Mouse (Mus musculus) cerebellum, postnatal 10 days (tissue): ENCODE measurements around the gene Fmr1.
"Not testable (repeated sequence)": the region's sequence is repeated elsewhere in the genome, so short reads cannot be mapped to it uniquely, and the experiment has no call there.

Experiments used
- DNase-seq, 2 experiments: peaks; one replicate each; pipeline ENCODE4 v3.0.0; 2021; ENCODE audit warnings: mixed read lengths in 2 of 2

The Fmr1 gene

GRCm38 (mm10) chrX:68678333-68678740 lies at the start of gene Fmr1:
Gene Fmr1 (plus strand): TSS chrX:68678541.
- DNase-seq = peak; percentile 98 to 99

GRCm38 (mm10) chrX:68641603-68642002 lies 36.7 kb upstream of the Fmr1 start:
- DNase-seq = no peak

DNA sequence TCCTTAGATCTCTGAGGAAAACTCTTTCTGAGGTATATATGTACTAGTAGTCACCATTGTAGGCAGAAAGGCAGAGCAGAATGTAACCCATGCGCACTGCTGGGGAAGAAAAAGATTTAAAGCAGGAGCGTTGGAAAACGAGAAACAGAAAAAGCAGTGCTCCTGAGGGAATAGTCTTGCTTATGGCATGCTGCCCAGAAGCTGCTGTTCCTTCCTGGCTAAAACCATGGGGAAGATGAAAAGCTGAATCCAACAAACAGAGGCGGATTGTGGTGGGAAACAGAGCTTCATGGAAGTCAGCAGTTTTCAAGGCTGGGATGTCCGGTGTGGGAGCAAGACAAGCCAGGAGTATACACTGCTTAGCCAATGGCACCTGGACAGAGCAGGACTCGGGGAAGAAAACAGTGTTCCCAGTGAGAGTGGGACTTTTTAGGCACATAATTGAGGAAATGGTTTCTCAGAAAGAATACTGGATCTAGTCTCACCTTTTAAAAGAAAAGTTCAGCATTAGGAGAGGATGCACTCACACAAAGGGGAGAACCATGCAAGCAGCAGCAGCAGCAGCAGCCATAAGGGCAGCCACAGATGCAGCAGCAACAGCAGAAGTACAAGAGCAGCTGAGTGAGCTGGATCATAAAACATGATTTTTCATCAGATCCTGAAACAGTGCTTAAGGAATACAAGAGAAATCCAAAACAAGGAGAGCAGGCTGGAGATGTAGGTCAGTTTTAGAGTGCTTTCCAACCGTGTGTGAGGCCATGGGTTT lies 33.0 kb upstream of the Fmr1 start:
- DNase-seq = peak; percentile 33 to 38

DNA sequence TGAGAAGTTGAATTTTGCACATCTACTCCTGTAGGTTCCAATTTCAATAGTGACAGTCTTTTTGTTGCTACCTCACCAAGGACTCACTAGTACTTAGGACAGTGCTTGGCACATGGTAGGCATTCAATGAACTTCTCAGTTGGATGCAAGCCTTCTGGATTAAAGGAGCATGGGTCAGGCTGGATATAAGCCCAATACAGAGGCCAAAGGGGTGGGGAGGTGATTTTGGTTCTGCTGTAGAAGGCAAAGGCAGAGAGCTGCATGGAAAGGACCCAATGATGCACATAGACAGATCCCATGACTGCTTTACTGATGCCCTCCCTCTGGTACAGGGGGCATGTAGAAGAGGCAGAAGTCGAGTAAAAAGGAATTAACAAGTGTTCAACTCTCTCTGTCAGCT lies 833 bp upstream of the Fmr1 start:
- DNase-seq = peak in 1 of 2 experiments; percentile 1

DNA sequence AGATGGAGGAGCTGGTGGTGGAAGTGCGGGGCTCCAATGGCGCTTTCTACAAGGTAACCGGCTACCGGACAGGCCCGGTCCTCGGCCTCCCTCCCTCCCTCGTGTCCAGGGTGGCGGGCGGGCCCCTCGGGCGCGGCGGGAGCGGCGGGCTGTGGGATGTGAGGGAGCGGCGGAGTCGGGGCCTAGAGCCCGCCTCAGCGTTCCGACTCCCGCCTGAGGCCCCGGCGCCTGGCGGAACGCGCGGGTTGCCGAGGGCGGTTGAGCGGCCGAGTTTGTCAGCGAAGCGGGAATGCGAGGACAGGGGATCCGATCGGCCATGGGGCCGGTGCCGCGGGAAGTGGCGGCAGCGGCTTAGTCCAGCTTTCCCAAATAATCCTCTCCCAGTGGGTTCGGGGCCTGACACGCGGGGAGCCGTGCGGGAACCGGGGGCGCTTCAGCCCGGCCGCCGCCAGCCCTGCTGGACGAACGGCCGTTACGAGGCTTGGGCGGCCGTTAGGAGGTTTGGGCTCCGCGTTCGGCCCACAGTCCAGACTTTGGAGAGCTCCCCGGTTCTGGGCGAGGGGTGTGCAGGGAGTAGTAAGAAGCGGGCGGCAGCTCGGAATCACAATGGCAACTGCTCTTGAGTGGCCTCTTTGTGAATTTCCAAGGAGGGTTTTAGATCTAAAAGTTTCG lies 610 bp downstream of the Fmr1 start:
- no peak for DNase-seq

GRCm38 (mm10) chrX:68684706-68685105 lies 6.4 kb downstream of the Fmr1 start:
- DNase-seq = no peak

- not testable (repeated sequence) for DNase-seq
These were observed 13.6 kb downstream of the Fmr1 start for GRCm38 (mm10) chrX:68691936-68692335.

DNA sequence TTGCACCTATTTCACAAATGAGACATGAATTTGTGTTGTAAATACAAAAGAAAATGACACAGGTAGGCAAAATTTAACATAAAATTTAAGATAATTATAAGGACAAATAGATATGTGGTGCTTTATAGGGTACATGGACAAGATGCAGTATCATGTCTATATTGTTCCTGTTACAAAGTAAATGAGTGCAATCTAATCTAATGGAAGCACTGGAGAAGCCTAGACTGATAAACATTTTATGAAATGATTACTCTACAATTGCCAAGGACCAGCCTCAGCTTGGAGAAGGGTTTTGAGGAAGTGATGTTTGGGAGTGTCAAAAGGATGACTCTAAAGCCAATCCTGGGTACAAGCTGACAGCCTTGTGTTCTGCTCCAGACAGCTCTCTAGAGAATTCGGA lies 58.6 kb downstream of the Fmr1 start:
- DNase-seq = no peak

- no peak for DNase-seq
These were observed 61.7 kb downstream of the Fmr1 start for GRCm38 (mm10) chrX:68740088-68740487.

GRCm38 (mm10) chrX:68761606-68762005 lies 83.3 kb downstream of the Fmr1 start, which contains the start of gene Fmr1nb:
Gene Fmr1nb (plus strand): TSS chrX:68761839.
- no peak for DNase-seq
